Mouse (Mus musculus) liver, embryonic 14.5 days (tissue): ENCODE data around the gene Klk11. TPM values are rescaled to one million over a fixed set of nuclear protein-coding genes. Genes with fewer than 3 reads are reported as not detected.

Source experiments
- ATAC-seq: fragments of 200-750 bp; cut with Nextera tagmentation; 2 replicates; pipeline ENCODE4 v1.8.0; 2017; ENCODE audit warnings: moderate number of reproducible peaks, mild to moderate bottlenecking, moderate library complexity; ENCODE audit not compliant: insufficient read depth
- DNase-seq, 3 experiments: peaks; one replicate each; pipeline ENCODE4 v3.0.0-alpha.2; 2012 to 2013; ENCODE audit warnings: low read depth in 3 of 3, low spot score in 3 of 3
- H3K27ac ChIP-seq: fragments of 300-500 bp; sonication (generic); 2 replicates; pipeline ENCODE4 v1.5.1; 2014; ENCODE audit warnings: moderate library complexity, mild to moderate bottlenecking, control low read depth, inconsistent platforms
- H3K27me3 ChIP-seq: fragments of 300-500 bp; sonication (generic); 2 replicates; pipeline ENCODE4 v1.6.1; 2014; ENCODE audit warnings: mild to moderate bottlenecking, low read length, moderate library complexity; ENCODE audit not compliant: control insufficient read depth, insufficient read depth
- H3K36me3 ChIP-seq: fragments of 300-500 bp; sonication (generic); replicated peaks from 2 replicates; pipeline ENCODE4 v1.6.1; 2014; ENCODE audit warnings: low read depth; ENCODE audit not compliant: control insufficient read depth, insufficient read depth
- H3K4me1 ChIP-seq, 2 experiments: fragments of 200-500 bp in 1 of 2; fragments of 300-500 bp in 1 of 2; sonication (generic) in 1 of 2; replicated peaks; 2 replicates each; pipeline ENCODE4 v1.6.1; 2012 to 2014; ENCODE audit warnings: antibody characterized with exemption in 1 of 2, inconsistent platforms in 1 of 2, low read length in 1 of 2; ENCODE audit not compliant: control insufficient read depth in 2 of 2, insufficient read depth in 2 of 2
- H3K4me2 ChIP-seq: fragments of 300-500 bp; sonication (generic); 2 replicates; pipeline ENCODE4 v1.6.1; 2014; ENCODE audit warnings: low read depth, mild to moderate bottlenecking, control low read depth, moderate library complexity
- H3K4me3 ChIP-seq, 2 experiments: fragments of 200-500 bp in 1 of 2; fragments of 300-500 bp in 1 of 2; sonication (generic) in 1 of 2; 2 replicates each; pipeline ENCODE4 v1.5.1; 2012 to 2014; ENCODE audit warnings: low read depth in 2 of 2, low read length in 2 of 2, mild to moderate bottlenecking in 2 of 2, control low read depth in 1 of 2, inconsistent platforms in 1 of 2, moderate library complexity in 1 of 2; ENCODE audit not compliant: insufficient read depth in 1 of 2
- H3K9ac ChIP-seq: fragments of 300-500 bp; sonication (generic); replicated peaks from 2 replicates; pipeline ENCODE4 v1.6.1; 2014; ENCODE audit warnings: mild to moderate bottlenecking, control low read depth, moderate library complexity
- H3K9me3 ChIP-seq: fragments of 300-500 bp; sonication (generic); 2 replicates; pipeline ENCODE4 v1.6.1; 2016; ENCODE audit warnings: low read length, mixed read lengths; ENCODE audit not compliant: control insufficient read depth
- CTCF ChIP-seq: IDR thresholded peaks from 2 replicates; pipeline ENCODE4 v1.5.1; 2016; ENCODE audit warnings: antibody characterized with exemption, low read depth, control low read depth
- EP300 ChIP-seq: IDR thresholded peaks from 2 replicates; pipeline ENCODE4 v1.6.1; 2016; ENCODE audit warnings: antibody characterized with exemption, low read depth
- WGBS: fragments of 180-500 bp; shearing (Covaris S2); extraction: QIAGEN DNeasy Blood & Tissue Kit; methylation state at CpG from one replicate; pipeline ENCODE4 v1.1.7; 2014; ENCODE audit not compliant: insufficient replicate concordance; 5-methylcytosine and 5-hydroxymethylcytosine counted together
- polyA plus RNA-seq, 2 experiments: library from polyadenylated mRNA; depleted of rRNA in 1 of 2; stranded (reverse) in 1 of 2; unstranded in 1 of 2; fragments of >200 nt; fragmentation: Nextera tagmentation in 1 of 2; extraction: Ambion mirVana in 1 of 2; gene quantifications; 2 replicates each; pipeline versions ENCODE4 v1.2.1 to v1.2.3; 2012 to 2014

The Klk11 gene
- polyA plus RNA-seq, 2 experiments = not detected

DNA sequence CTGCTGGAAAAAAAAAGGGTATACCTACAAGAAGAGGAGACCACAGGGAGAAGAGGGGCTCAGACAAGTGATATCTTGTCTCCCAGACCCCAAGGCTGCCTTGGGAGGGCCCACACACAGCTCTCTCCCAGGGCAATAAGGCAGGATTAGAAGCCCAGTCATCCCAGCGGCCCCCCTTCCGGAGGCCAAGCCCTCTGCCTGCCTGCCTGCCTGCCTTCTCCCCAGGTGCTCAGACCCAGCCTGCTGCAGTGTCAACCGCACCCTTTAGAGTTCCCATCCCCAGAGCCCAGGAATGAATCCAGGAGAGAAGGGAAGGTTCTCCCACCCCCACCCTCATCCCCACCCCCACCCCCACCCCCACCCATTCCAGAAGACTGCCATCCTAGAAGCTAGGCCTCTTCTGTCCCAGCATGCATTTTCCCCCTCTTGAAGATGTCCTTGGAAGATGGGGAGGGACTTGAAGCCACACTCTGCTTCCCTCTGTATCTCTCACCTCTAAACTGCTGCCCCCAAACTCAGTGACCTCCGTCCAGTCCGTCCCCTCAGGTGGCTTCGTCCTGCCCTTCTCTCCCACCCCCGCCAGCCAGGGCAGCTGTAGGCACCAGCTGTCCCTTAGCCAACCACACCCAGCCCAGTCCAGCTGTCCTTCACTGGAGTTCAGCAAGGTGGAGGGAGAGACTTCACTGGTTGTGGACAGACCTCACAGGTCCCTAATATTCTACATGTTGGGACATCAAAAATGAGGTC, 1.1 kb downstream of the Klk11 start:
- Histone ChIP-seq H3K4me3 (no peak overlapping the region), H3K27ac (no peak overlapping the region), H3K4me2 (no peak overlapping the region), H3K36me3 (no peaks in the 10 kb centered on the region), H3K27me3 (no peaks in the 10 kb centered on the region), H3K9ac (no peak overlapping the region), H3K4me1 (no peaks in the 10 kb centered on the region), H3K9me3 (no peaks in the 10 kb centered on the region)
- ATAC-seq (no peak), DNase-seq (no peak)
- TF ChIP-seq EP300 (no peak), CTCF (no peak)
- WGBS = 49% methylated on average over 7 of the region's 7 CpGs

DNA sequence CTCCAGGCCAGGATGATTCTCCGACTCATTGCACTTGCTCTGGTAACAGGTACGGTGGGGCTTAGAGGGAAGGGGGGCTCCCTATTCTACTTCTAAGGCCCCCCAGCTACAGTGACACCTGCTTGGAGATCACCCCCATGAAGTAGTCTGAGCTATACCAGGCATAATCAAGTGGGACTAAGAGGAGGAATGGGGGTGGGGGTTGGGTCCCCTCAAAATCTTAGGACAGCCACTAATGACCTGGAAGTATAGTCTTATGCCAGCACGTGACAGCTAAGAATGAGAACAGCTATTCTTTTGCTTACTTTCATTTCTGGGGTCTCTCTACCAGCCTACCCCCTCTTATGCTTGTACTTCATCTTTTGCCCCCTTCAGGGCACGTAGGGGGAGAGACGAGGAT, 2.1 kb downstream of the Klk11 start:
- Histone ChIP-seq H3K27ac (no peak overlapping the region), H3K4me2 (no peak overlapping the region)
- WGBS = 68% methylated on average over 5 of the region's 5 CpGs

DNA sequence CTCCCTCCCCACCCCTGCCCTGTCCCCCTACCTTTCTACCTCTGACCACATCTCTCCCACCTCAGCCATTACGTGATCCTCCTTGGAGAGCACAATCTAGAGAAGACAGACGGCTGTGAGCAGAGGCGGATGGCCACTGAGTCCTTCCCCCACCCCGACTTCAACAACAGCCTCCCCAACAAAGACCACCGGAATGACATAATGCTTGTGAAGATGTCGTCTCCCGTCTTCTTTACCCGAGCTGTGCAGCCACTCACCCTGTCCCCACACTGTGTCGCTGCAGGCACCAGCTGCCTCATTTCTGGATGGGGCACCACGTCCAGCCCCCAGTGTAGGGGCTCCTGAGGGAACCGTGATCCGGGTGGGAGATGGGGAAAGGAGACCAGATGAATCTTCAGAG, 3.0 kb downstream of the Klk11 start:
- H3K4me1 ChIP-seq = no peaks in the 10 kb centered on the region

More for the DNA sequence above, 2.1 kb downstream of the Klk11 start:
- Histone ChIP-seq H3K36me3 (no peaks in the 10 kb centered on the region), H3K4me3 (no peak overlapping the region), H3K4me1 (no peaks in the 10 kb centered on the region), H3K27me3 (no peaks in the 10 kb centered on the region), H3K9me3 (no peaks in the 10 kb centered on the region), H3K9ac (no peak overlapping the region)
- ATAC-seq (no peak), DNase-seq (no peak)
- no peak for TF ChIP-seq CTCF

GRCm38 (mm10) chr7:43778176-43778970, 4.0 kb downstream of the Klk11 start:
- DNase-seq = no peak
- Histone ChIP-seq H3K36me3 (no peaks in the 10 kb centered on the region), H3K9ac (no peak overlapping the region), H3K4me3 (no peak overlapping the region), H3K27me3 (no peaks in the 10 kb centered on the region), H3K4me2 (no peak overlapping the region), H3K27ac (no peak overlapping the region), H3K4me1 (no peaks in the 10 kb centered on the region), H3K9me3 (no peaks in the 10 kb centered on the region)
- TF ChIP-seq EP300 (no peak), CTCF (no peak)
- no peak for ATAC-seq
- WGBS = 64% methylated on average over 10 of the region's 10 CpGs

More for the DNA sequence above, 3.0 kb downstream of the Klk11 start:
- TF ChIP-seq CTCF (no peak), EP300 (no peak)
- Histone ChIP-seq H3K9ac (no peak overlapping the region), H3K4me3 (no peak overlapping the region), H3K27me3 (no peaks in the 10 kb centered on the region), H3K27ac (no peak overlapping the region), H3K4me2 (no peak overlapping the region), H3K36me3 (no peaks in the 10 kb centered on the region), H3K9me3 (no peaks in the 10 kb centered on the region)
- WGBS = 58% methylated on average over 12 of the region's 12 CpGs
- DNase-seq = no peak
- no peak for ATAC-seq

DNA sequence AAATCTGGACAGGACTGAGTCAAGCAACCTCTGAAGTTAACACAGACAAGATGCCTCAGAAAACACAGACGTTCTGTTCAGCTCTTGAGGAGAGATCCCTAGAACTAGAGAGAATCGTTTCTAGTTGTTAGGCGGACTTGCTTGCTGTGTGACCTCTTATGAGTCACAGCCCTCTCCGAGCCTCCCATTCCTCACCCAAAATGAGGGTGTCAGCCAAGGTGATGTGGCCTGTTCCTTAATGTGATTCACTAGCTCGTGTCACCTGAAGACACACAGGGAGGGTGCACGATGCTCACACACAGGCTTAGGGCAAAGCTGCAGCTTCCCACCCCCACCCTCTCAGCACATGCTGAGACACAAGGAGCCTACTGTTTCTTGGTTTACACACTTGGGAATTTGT, 5.8 kb downstream of the Klk11 start:
- Histone ChIP-seq H3K27me3 (no peaks in the 10 kb centered on the region), H3K36me3 (no peaks in the 10 kb centered on the region), H3K9me3 (no peaks in the 10 kb centered on the region), H3K4me2 (no peak overlapping the region), H3K9ac (no peak overlapping the region), H3K27ac (no peak overlapping the region), H3K4me3 (no peak overlapping the region), H3K4me1 (no peaks in the 10 kb centered on the region)
- no peak for ATAC-seq
- DNase-seq = no peak
- TF ChIP-seq EP300 (no peak), CTCF (no peak)
- 45% methylated on average over 6 of the region's 6 CpGs for WGBS
